8 mouse cellular contexts compared by ENCODE assay signal in the genomic region with DNA sequence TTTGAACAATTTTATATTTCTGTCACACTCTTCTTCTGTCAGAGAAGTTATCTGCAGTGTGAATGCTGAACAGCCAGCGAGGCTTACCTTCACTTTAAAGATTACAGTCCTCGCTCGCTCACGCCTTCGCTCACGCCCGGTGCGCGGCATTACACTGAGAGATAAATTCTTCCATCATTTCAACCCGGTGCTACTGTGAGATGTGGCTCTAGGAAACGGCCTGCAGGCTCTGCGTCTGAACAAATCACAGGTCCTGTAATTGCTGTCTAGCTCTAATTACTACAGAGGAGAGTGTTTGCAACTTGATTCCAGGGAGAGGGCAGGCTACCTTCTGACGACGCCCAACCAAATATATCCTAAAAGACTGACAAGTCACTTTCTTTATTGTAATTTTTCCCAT.
A peak's percentile ranks its signal among the peaks of the same experiment; 100 is the strongest.
DNase-seq lines count a peak whose midpoint lies in the region; ATAC-seq lines count a peak whose summit lies in the region.

No protein-coding gene starts in this region.

- peak; percentile 20 to 40 for DNase-seq in cerebellum, postnatal 14 days
- no peak for DNase-seq in cerebellum, adult 18-20 months
- DNase-seq in c-Kit-positive CD71-positive TER-119-positive erythroid progenitor cells, embryonic 14.5 days (ENCODE audit: low spot score) = peak; percentile 59
- DNase-seq in left cerebral cortex, adult 9 months (ENCODE audit: low spot score in 2 of 2) = peak; percentile 14 to 20
- no peak for DNase-seq in adrenal gland, postnatal 14 days
- no peak for DNase-seq in T-cell, adult 2 months (ENCODE audit: low spot score)

- H3K9me3 ChIP-seq in heart, embryonic 16.5 days (replicated peaks; ENCODE audit: control insufficient read depth, low read length) = no peaks in the 10 kb centered on the region
- no peaks in the 10 kb centered on the region for H3K9me3 ChIP-seq in midbrain, embryonic 15.5 days

- peak; percentile 63 for ATAC-seq in heart, embryonic 16.5 days (replicated peaks; ENCODE audit: extremely low read depth, insufficient read depth, low FRiP score)
- peak; percentile 79 for ATAC-seq in midbrain, embryonic 15.5 days (replicated peaks)

- peak overlapping the region; percentile 55 for H3K4me3 ChIP-seq in heart, embryonic 16.5 days (ENCODE audit: low read length)
- H3K4me3 ChIP-seq in midbrain, embryonic 15.5 days = peak overlapping the region; percentile 33

- peak overlapping the region; percentile 63 for H3K9ac ChIP-seq in heart, embryonic 16.5 days (ENCODE audit: low read length)
- peak overlapping the region; percentile 13; the same call in 1 of the 2 replicates for H3K9ac ChIP-seq in midbrain, embryonic 15.5 days

- WGBS in heart, embryonic 16.5 days = under 1% methylated on average over 14 of the region's 14 CpGs
- WGBS in midbrain, embryonic 15.5 days = under 1% methylated on average over 14 of the region's 14 CpGs

- peak overlapping the region; percentile 19 for H3K27ac ChIP-seq in heart, embryonic 16.5 days (ENCODE audit: low read length)
- H3K27ac ChIP-seq in midbrain, embryonic 15.5 days = no peak overlapping the region; the same call in 1 of the 2 replicates

- peak overlapping the region; percentile 77 for H3K4me2 ChIP-seq in heart, embryonic 16.5 days (ENCODE audit: low read depth, low read length)
- peak overlapping the region; percentile 61 for H3K4me2 ChIP-seq in midbrain, embryonic 15.5 days

- no peaks in the 10 kb centered on the region for H3K27me3 ChIP-seq in heart, embryonic 16.5 days (ENCODE audit: control insufficient read depth, insufficient read depth, low read length)
- no peaks in the 10 kb centered on the region for H3K27me3 ChIP-seq in midbrain, embryonic 15.5 days (replicated peaks)

- H3K36me3 ChIP-seq in heart, embryonic 16.5 days (ENCODE audit: control insufficient read depth, insufficient read depth) = no peaks in the 10 kb centered on the region
- no peaks in the 10 kb centered on the region for H3K36me3 ChIP-seq in midbrain, embryonic 15.5 days (replicated peaks)

- peaks cover 2% of the 10 kb centered on the region; the same call in 1 of the 2 replicates for H3K4me1 ChIP-seq in heart, embryonic 16.5 days (ENCODE audit: control insufficient read depth, insufficient read depth, low read length)
- peaks cover 16% of the 10 kb centered on the region for H3K4me1 ChIP-seq in midbrain, embryonic 15.5 days

Comparison
In these comparisons a context has a peak if more than half of its experiments do, and no peak if none do; other contexts are left out.
1. DNase-seq: peak in cerebellum, postnatal 14 days (2 of 2), c-Kit-positive CD71-positive TER-119-positive erythroid progenitor cells, embryonic 14.5 days (single experiment) and left cerebral cortex, adult 9 months (2 of 2); none in cerebellum, adult 18-20 months (0 of 2), adrenal gland, postnatal 14 days (single experiment) and T-cell, adult 2 months (single experiment).